In the genomic region with DNA sequence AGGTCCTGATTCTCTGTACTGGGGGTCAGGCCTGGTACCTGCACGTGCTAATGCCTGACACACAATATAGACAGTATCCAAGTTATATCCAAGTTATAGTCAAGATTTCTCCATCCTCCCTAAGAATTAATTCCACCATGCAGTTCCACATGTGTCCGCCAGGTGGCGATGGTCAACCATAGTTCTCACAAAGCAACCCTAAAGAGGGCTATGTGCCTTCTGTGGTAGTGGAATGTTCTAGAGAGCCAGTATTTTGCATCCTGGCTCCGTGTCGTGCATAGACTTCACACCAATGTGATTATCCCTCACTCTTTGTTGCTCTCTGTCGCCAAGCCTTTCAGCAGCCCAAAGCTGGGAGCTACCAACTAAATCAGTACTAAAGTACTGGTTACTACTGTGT, we compare ENCODE assay signal across 9 mouse cellular contexts. TPM values are rescaled to one million over a fixed set of nuclear protein-coding genes. Genes with fewer than 3 reads are reported as not detected.
DNase-seq lines count a peak whose midpoint lies in the region; ATAC-seq lines count a peak whose summit lies in the region.
"Had no signal": no experiment of that assay in that cellular context is flagged by ENCODE, and none has a peak within 500 bp of the region (broad histone marks: within the 10 kb centered on the region; RNA-seq: fewer than 3 reads in every experiment).

No protein-coding gene starts in this region.

- H3K9me3 ChIP-seq in kidney, embryonic 14.5 days (ENCODE audit: control insufficient read depth, low read length), result no peaks in the 10 kb centered on the region
- no peaks in the 10 kb centered on the region for H3K9me3 ChIP-seq in limb, embryonic 13.5 days

- H3K36me3 ChIP-seq in kidney, embryonic 14.5 days (ENCODE audit: control insufficient read depth, insufficient read depth, low read length), result no peaks in the 10 kb centered on the region
- no peaks in the 10 kb centered on the region for H3K36me3 ChIP-seq in limb, embryonic 13.5 days

- H3K4me1 ChIP-seq in kidney, embryonic 14.5 days (ENCODE audit: control insufficient read depth, insufficient read depth, low read length), result no peaks in the 10 kb centered on the region; the same call in 1 of the 2 replicates
- H3K4me1 ChIP-seq in limb, embryonic 13.5 days, result no peaks in the 10 kb centered on the region

- WGBS in kidney, embryonic 14.5 days, result 2% methylated on average over 6 of the region's 6 CpGs
- 0% methylated on average over 6 of the region's 6 CpGs for WGBS in limb, embryonic 13.5 days

- DNase-seq in B cell, adult 2 months, result peak; percentile 88 to 90
- DNase-seq in adrenal gland, postnatal 14 days, result peak; percentile 87
- DNase-seq in embryo, embryonic 9.5 days (ENCODE audit: extremely low spot score), result peak; percentile 79
- peak; percentile 50 to 76 for DNase-seq in gastrocnemius, postnatal 4 days (ENCODE audit: low spot score in 2 of 2)
- peak; percentile 90 for DNase-seq in testis, postnatal 10 days (ENCODE audit: low spot score)

- no peak overlapping the region for H3K27ac ChIP-seq in kidney, embryonic 14.5 days (ENCODE audit: low read depth, low read length)
- no peak overlapping the region for H3K27ac ChIP-seq in limb, embryonic 13.5 days

- peaks cover 9% of the 10 kb centered on the region; the same call in 1 of the 2 replicates for H3K27me3 ChIP-seq in kidney, embryonic 14.5 days (ENCODE audit: control insufficient read depth, insufficient read depth, low read length)
- peaks cover 36% of the 10 kb centered on the region for H3K27me3 ChIP-seq in limb, embryonic 13.5 days

- no peak overlapping the region for H3K4me3 ChIP-seq in kidney, embryonic 14.5 days (ENCODE audit: low read length)
- no peak overlapping the region for H3K4me3 ChIP-seq in limb, embryonic 13.5 days
- H3K4me3 ChIP-seq: erythroblast, embryonic 14.5 days had no signal

- no peak overlapping the region for H3K9ac ChIP-seq in kidney, embryonic 14.5 days (ENCODE audit: low read depth, low read length)
- H3K9ac ChIP-seq in limb, embryonic 13.5 days, result no peak overlapping the region

- H3K4me2 ChIP-seq in kidney, embryonic 14.5 days (replicated peaks; ENCODE audit: low read depth, low read length), result no peak overlapping the region
- no peak overlapping the region for H3K4me2 ChIP-seq in limb, embryonic 13.5 days (replicated peaks)

- 0 out of 2 replicates have a peak, but pooled peaks have one; percentile 65 for ATAC-seq in kidney, embryonic 14.5 days (ENCODE audit: low FRiP score, low TSS enrichment)
- ATAC-seq in limb, embryonic 13.5 days (ENCODE audit: low FRiP score, low read depth), result peak; percentile 51; the same call in 1 of the 2 replicates
- peak; percentile 57 for ATAC-seq in neutrophil, adult 5-6 weeks (ENCODE audit: extremely low read depth, insufficient number of reproducible peaks, low FRiP score, poor library complexity, severe bottlenecking)

RNA-seq across cellular contexts. Expression of a gene that starts 25.5 kb away (rescaled TPM):
- 8.4 and 9.2 TPM in 2 replicates for total RNA-seq in adrenal gland, postnatal 14 days (2021)
- total RNA-seq in gastrocnemius, postnatal 4 days (2021), result 10 to 100 TPM; 17.7 to 20.4 TPM
- polyA plus RNA-seq in kidney, embryonic 14.5 days (2014; fragmentation: Nextera tagmentation; extraction: Ambion mirVana), result 12.7 and 15.6 TPM in 2 replicates
- polyA plus RNA-seq in limb, embryonic 13.5 days (2015; fragmentation: Nextera tagmentation; extraction: Ambion mirVana), result 17.1 and 20.8 TPM in 2 replicates
- not detected in 2 replicates for total RNA-seq in neutrophil, adult 5-6 weeks (2017)
- polyA plus RNA-seq: erythroblast, embryonic 14.5 days had no signal

RNA-seq across cellular contexts. Expression of a gene that starts 47.2 kb away (rescaled TPM):
- total RNA-seq in adrenal gland, postnatal 14 days (2021), result 1.6 TPM in 1 of 2 replicates, not detected in the other
- under 1 TPM in 1 of 2 experiments, not detected in 1; 0.16 TPM for total RNA-seq in gastrocnemius, postnatal 4 days (2021)
- polyA plus RNA-seq in kidney, embryonic 14.5 days (2014; fragmentation: Nextera tagmentation; extraction: Ambion mirVana), result 0.09 and 0.73 TPM in 2 replicates
- polyA plus RNA-seq in limb, embryonic 13.5 days (2015; fragmentation: Nextera tagmentation; extraction: Ambion mirVana), result 0.38 TPM in 2 replicates
- not detected in 2 replicates for total RNA-seq in neutrophil, adult 5-6 weeks (2017)
- polyA plus RNA-seq: erythroblast, embryonic 14.5 days had no signal
